Mouse (Mus musculus) spleen, adult 2 months (tissue): Measurements from ENCODE around the gene Myo10. TPM values are rescaled to one million over a fixed set of nuclear protein-coding genes. Genes with fewer than 3 reads are reported as not detected.

ENCODE experiments used
- DNase-seq, 2 experiments: peaks; one replicate each; pipeline versions ENCODE4 v3.0.0 to v3.0.0-alpha.2; 2012 to 2021; ENCODE audit warnings: low spot score in 2 of 2, low read depth in 1 of 2
- H3K27ac ChIP-seq: fragments of 200-500 bp; 2 replicates; pipeline ENCODE4 v1.5.1; 2012; ENCODE audit warnings: low read length, inconsistent platforms; ENCODE audit not compliant: insufficient read depth
- H3K27me3 ChIP-seq: fragments of 200-500 bp; 2 replicates; pipeline ENCODE4 v1.6.1; 2012; ENCODE audit warnings: mild to moderate bottlenecking, moderate library complexity, low read length, inconsistent platforms; ENCODE audit not compliant: control insufficient read depth, insufficient read depth
- H3K36me3 ChIP-seq: fragments of 200-500 bp; 2 replicates; pipeline ENCODE4 v1.6.1; 2012; ENCODE audit warnings: mild to moderate bottlenecking, low read length, inconsistent platforms; ENCODE audit not compliant: control insufficient read depth, insufficient read depth
- H3K4me1 ChIP-seq: fragments of 200-500 bp; 2 replicates; pipeline ENCODE4 v1.6.1; 2011; ENCODE audit warnings: inconsistent platforms; ENCODE audit not compliant: control insufficient read depth, insufficient read depth, insufficient read length
- H3K4me3 ChIP-seq: fragments of 200-500 bp; 2 replicates; pipeline ENCODE4 v1.5.1; 2011; ENCODE audit warnings: mild to moderate bottlenecking, inconsistent platforms; ENCODE audit not compliant: insufficient read depth, insufficient read length; ENCODE audit errors: extremely low read depth
- CTCF ChIP-seq: fragments of 200-500 bp; IDR thresholded peaks from 2 replicates; pipeline ENCODE4 v1.5.1; 2011; ENCODE audit warnings: mild to moderate bottlenecking, inconsistent platforms; ENCODE audit not compliant: insufficient read depth, insufficient read length, insufficient replicate concordance; ENCODE audit errors: extremely low read depth
- POLR2A ChIP-seq: fragments of 200-500 bp; IDR thresholded peaks from 2 replicates; pipeline ENCODE4 v1.6.1; 2011; ENCODE audit warnings: low read depth, low read length, inconsistent platforms
- whole genome bisulfite sequencing: fragments of 180-500 bp; shearing (Covaris S2); methylation state at CpG from one replicate; pipeline ENCODE4 v1.1.7; 2018; 5-methylcytosine and 5-hydroxymethylcytosine counted together
- polyA plus RNA-seq: library from polyadenylated mRNA; depleted of rRNA; stranded (reverse); fragments of >200 nt; gene quantifications from 2 replicates; pipeline ENCODE4 v1.2.3, GENCODE M21; 2012; rRNA removed

The Myo10 gene
- polyA plus RNA-seq, 1 experiment: 14.6 TPM

DNA sequence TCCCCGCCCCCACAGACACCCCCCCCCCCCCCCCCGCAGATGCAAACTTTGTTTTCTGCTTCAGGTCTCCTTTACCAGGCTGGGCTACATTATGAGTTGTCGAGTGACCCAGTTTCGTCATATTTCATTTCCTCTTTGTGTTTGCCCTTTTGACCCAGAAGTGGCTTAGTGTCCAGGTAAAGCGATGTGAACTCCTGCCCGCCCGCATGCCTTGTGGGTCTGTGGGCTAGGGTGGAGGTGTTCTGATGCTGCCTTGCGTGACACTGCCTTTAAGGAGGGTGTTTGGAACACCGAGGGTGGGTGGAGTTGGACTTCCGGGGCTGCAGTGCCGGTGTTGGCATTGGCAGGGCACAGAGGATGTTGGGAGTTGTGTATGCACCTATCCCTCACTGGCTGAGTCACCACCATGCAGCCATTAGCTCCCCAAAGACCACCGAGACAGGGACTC is 236.3 kb downstream of the Myo10 start:
- H3K36me3 ChIP-seq: no peaks in the 10 kb centered on the region
- H3K27ac ChIP-seq: peak overlapping the region; percentile 74
- 33% methylated on average over 12 of the region's 12 CpGs for WGBS
- peaks cover 28% of the 10 kb centered on the region; the same call in 1 of the 2 replicates for H3K4me1 ChIP-seq
- no peaks in the 10 kb centered on the region for H3K27me3 ChIP-seq
- peak in 1 of 2 experiments; percentile 51 for DNase-seq
- TF ChIP-seq POLR2A: no peak
- no peak for TF ChIP-seq CTCF
- H3K4me3 ChIP-seq: no peak overlapping the region; the same call in 1 of the 2 replicates

DNA sequence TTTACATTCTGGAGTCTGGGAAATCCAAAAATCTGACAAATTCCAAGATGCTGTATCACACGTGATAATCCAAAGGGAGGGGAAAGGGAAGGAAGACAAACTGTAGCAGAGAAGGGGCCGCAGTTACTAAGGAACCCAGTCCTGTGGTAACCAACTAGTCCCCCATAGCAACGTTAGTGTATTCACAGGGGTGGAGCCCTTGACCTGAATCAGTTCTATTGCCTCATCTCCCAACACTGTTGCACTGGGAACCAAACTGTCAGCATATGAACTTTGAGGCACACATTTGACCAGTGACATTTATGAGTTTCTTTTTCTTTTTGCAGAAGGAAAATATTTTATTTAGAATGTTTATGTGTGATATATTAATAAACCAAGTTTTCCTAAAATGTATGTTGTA is 237.1 kb downstream of the Myo10 start:
- Histone ChIP-seq H3K27me3 (no peaks in the 10 kb centered on the region), H3K36me3 (no peaks in the 10 kb centered on the region), H3K27ac (no peak overlapping the region), H3K4me3 (no peak overlapping the region), H3K4me1 (peaks cover 34% of the 10 kb centered on the region)
- 59% methylated on average over 3 of the region's 3 CpGs for WGBS
- TF ChIP-seq CTCF (no peak), POLR2A (no peak)
- DNase-seq: no peak

DNA sequence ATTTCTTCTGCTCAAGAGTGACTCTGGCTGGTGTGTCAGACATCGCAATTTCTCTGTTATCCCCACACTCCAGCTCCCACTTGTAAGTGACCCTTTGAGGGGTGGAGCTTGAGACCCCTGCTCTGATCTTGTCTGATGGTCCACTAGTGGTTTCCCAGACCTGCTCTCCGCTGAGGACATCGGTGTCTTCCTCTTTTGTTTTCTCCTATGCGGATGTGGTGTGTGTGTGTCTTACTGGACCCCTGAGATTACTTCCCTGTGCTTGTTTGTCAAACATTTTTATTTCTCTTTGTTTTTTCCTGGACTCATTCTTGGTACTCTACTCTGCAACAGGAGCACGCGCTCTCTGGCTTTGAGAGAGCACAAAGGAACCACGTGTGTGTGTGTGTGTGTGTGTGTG is 239.6 kb downstream of the Myo10 start:
- Histone ChIP-seq H3K27me3 (no peaks in the 10 kb centered on the region), H3K4me1 (peaks cover 44% of the 10 kb centered on the region), H3K27ac (peak overlapping the region; percentile 27), H3K4me3 (no peak overlapping the region), H3K36me3 (no peaks in the 10 kb centered on the region)
- 30% methylated on average over 7 of the region's 7 CpGs for WGBS
- TF ChIP-seq CTCF: no peak
- no peak for TF ChIP-seq POLR2A
- DNase-seq: no peak

Other genes starting within 250 kb of the Myo10 start
- 9.5 and 14.0 TPM in 2 replicates for gene Basp1, start 208.8 kb upstream of the Myo10 start, polyA plus RNA-seq
- 8.8 and 9.5 TPM in 2 replicates for gene Retreg1, start 220.7 kb downstream of the Myo10 start, polyA plus RNA-seq